Mouse (Mus musculus): ENCODE measurements around the gene Smyd3.
"Not testable (repeated sequence)": the region's sequence is repeated elsewhere in the genome, so short reads cannot be mapped to it uniquely, and the experiment has no call there.

The Smyd3 gene

DNA sequence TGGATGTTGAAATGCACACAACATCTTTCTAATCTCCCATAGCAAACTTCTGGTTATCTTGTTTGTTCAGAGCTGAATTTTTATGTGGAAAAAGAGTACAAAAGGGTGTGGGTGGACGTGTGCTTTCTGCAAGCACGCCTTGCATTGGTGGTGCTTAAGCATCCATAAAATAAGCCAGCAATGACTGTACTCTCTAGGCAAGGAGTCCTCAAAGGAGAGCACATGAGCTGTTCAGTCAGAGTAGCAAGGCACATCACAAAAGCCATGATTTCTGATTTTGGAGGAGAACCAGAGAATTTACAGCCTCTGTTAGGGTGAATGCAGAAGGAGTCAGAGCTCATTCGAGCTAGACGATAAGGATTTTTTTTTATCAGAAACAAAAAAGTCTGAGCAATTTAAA lies 343.6 kb downstream of the Smyd3 start:
- no peak for DNase-seq (ENCODE audit: low read depth, low spot score)

DNA sequence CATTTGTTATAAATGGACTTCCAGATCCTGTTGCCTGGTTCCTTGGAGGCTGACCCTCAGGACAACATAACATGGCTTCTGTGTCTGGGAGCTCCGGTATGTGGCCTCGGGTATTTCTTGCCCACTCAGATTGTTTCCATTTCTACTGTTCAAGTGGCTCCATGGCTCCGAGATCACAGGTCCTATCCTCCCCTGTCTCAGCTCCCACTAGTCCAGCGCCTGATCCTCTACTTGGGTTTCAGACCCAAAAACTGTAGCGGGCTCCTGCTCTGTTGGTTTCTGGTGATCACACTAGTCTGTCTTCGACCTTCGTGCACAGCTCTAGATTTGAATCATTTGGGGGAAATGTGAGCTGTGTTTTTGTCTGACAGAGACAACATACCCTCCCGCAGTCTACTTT lies 347.3 kb downstream of the Smyd3 start:
- DNase-seq (ENCODE audit: low read depth, low spot score): no peak

DNA sequence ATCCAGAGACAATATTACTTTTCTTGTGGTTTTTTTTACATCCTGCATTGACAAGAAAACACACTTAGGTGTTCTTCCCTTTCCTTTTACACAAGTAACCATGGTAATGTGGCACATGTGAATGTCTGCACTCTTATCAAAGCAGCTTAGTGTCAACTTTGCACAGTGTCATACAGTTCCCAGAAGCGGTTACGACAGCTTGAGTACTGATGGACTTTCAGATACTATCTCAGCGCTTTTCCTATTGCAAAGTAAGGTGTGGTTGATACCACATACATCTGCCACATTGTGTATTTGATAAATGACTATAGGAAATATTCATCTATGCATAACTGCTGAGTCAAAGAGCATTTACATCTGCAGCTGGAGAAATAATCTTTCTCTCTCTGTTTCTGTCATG lies 348.1 kb downstream of the Smyd3 start:
- no peak for DNase-seq (ENCODE audit: low read depth, low spot score)

DNA sequence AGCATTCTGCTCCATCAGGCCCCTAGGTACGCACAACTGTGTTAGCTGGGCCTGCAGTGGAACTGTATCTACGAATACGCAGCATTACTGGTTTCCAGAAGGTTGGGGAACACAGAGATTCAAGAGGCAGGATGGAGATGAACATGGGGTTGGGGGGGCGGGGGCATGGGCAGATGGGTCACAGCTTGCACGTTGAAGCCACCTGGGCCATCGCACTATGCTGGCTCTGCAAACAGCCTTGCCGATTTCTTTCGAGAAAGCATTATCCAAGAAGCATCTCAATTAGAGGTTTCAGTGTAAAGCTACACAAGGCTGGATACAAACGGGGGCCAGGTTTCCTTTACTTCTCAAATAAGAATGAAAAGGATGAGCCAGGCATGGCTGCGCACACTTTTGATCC lies 348.7 kb downstream of the Smyd3 start:
- DNase-seq (ENCODE audit: low read depth, low spot score): no peak

DNA sequence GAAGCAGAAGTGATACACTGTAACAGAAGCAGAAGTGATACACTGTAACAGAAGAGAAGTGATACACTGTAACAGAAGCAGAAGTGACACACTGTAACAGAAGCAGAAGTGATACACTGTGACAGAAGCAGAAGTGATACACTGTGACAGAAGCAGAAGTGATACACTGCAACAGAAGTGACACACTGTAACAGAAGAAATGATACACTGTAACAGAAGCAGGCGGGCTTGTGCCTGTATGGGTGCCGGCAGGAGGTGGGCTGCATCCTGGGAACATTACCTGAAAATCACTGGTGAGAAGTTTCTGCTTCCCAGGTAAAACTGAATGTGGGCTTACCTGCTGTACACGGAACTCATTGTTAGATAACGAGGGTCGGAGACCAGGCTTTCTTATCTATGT lies 353.6 kb downstream of the Smyd3 start:
- not testable (repeated sequence) for DNase-seq (ENCODE audit: low read depth, low spot score)

DNA sequence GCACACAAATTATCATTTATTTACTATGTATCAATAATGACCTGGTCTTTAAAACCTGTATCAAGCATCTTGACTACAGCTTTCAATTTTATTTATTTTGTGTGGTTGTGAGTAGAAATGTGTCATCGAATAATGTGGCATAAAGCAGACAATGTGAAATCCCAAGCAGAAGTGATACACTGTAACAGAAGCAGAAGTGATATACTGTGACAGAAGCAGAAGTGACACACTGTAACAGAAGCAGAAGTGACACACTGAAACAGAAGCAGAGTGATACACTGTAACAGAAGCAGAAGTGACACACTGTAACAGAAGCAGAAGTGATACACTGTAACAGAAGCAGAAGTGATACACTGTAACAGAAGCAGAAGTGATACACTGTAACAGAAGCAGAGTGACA lies 355.1 kb downstream of the Smyd3 start:
- not testable (repeated sequence) for DNase-seq (ENCODE audit: low read depth, low spot score)

DNA sequence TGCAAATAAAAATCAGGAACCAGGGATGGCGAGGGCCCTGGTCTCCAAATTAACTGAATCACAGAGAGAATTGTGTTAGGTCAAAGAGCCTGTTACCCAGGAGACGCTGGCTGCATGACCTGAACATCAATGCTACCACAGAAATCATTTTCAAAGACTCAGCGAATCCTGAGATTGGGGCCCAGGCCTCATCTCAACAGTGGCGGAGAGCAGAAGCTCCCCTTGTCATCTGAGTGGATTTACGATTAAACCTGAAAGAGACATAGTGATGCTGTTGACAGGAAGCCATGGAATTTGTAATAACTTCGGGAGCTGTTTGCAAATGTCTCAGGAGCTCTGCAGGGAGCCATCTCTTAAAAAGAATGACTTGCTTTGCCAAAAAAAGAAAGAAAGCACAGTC lies 355.9 kb downstream of the Smyd3 start:
- no peak for DNase-seq (ENCODE audit: low read depth, low spot score)

DNA sequence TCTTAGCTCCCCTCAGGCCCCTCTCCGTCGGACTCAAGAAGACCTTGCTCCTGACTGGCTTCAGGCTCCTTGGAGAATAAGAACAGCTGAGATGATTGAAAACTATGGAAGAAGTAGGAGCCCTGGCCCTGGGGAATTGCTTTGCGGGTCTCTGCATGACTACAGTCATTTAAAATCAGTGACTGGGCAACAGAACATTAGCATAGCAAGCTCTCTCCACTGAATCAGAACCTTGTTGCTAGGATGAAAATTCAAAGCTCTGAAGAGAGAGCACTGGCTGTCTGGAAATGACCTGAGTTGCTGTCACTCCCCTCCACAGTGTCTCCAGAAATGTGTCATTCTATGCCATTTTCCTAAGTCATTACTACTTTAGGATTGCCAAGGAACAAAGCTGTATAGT lies 357.1 kb downstream of the Smyd3 start:
- DNase-seq (ENCODE audit: low read depth, low spot score): no peak

DNA sequence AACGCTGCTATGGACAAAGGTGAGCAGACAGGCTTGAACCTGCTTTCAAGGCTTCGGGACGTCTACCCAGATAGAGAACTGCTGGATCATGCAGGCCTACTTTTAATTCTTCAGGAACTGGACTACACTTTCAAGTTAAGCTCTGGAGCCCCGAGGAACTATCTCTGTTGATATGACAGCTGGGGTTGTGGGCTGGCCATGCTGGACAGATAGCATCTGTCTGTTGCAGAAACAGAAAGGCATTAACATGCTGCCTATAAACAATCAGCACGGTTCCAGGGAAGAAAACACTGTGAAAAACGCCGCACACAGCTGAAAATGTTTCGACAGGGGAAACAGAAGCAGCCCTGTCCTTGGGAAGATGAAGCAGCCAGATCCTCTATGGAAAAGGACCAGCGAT lies 365.5 kb downstream of the Smyd3 start:
- no peak for DNase-seq (ENCODE audit: low read depth, low spot score)

DNA sequence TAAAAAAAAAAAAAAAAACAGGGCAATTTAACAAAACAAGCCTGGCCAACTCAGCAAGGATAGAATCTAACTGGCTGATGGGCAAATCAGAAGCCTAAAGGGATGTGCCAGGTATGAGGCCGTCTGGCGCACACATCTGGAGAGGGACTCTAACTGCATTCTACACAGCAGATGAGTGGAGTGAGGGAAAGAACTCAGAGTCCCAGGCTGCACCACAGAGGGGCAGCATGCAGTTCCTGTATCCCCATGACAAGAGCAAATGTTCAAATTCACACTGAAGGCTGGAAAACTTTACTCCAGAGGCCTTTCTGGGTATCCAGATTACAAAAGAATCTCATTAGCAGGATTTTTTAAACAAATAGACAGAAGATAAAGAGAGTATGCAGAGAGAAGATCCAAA lies 366.6 kb downstream of the Smyd3 start:
- DNase-seq (ENCODE audit: low read depth, low spot score): no peak

DNA sequence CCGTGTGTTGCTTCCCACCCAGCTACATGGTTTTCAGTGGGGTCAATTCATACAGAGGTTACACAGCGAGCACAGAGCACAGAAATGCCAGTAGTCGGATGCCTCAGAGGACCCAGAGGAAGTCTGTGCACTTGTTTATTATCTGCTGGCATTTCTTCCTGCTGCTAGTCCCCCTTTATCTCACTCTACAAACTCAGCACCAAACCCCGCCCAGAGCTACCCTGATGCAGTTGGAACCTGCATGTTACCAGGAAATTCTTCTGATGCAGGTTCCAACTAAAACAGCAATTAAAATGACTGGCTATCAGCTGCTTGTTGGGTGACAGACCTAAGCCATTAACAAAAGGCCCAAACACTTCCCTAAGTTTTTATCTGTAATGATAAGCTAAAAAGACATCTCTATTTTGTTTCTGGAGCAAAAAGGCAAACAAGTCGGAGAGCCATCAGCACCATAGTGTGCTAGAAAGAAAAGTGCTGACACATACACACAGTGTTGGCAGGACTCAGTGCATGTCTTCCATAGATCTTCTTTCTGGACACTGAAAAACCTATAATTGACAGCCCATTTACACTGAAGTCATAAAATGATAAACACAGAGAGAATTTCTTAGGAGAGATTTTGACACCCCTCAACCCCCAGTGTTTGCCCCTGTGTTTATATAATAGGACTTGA lies 368.2 kb downstream of the Smyd3 start:
- DNase-seq (ENCODE audit: low read depth, low spot score): no peak

DNA sequence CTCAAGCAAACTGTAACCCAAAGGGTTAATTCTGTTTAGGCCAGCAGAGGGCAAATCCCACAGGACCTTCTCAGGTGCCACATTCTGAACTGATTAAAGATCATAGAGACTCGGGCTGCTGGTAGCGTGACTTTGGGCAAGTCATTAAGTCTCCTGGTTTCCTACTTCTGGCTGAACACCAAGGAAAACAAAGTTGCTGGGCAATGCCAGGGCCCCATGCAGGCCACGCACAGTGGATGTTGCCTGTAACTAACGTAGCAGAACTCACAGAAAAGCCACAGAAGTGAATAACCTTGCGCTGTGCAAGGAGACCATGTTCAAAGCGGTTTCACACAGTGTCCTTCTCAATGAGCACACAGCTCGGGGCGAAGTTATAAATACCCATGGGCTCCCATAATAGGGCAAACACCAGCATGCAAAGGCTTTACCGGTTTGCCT lies 371.1 kb downstream of the Smyd3 start:
- no peak for DNase-seq (ENCODE audit: low read depth, low spot score)

DNA sequence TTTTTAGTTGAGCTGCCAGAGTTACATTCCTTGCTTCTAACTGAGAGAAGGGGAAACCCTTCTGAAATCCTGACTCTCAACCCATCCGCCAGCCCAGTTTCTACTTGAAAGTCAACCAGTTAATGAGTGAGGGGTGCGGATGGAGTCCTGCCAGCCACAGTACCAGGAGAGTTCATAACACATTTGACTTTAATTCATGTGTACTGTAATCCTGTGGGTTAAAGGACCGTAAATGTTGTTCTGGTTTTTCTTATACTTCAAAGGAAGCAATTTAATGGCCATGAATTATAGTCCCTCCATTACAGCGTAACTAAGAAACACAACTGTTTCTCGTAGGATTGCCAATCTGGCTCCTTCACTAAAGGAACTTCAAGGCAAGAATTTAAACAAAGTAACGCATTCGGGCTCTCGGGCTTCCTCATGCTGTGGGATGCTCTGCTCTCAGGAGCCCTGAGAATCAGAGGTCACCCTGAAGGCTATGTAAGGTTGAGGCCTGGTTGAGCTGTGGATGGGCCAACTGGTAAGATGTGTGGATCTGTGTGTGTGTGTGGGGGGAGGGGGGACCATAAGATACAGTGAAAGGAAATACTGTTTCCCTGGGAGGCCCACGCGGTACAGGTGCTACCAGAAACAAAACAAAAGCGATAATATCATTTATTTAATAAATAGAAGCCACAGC lies 374.5 kb downstream of the Smyd3 start:
- no peak for DNase-seq (ENCODE audit: low read depth, low spot score)

DNA sequence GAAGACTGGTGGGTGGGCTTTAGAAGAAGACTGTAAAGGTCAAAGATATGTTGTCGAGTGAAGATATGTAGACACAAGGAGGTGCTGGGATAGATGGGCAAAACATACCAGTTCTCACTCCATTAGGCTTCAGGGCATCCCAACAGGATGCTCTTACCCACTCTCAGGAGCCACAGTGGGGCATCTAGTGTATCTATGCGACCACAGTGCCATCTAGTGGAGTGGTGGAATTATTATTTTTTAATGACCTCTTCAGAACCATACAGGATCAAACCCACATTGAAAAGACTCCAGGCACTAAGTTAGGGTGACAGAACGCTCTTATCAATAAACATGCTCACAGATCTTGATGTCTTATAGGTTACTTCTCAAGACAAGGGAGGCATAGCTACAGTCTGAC lies 375.7 kb downstream of the Smyd3 start:
- DNase-seq (ENCODE audit: low read depth, low spot score): peak; percentile 19

DNA sequence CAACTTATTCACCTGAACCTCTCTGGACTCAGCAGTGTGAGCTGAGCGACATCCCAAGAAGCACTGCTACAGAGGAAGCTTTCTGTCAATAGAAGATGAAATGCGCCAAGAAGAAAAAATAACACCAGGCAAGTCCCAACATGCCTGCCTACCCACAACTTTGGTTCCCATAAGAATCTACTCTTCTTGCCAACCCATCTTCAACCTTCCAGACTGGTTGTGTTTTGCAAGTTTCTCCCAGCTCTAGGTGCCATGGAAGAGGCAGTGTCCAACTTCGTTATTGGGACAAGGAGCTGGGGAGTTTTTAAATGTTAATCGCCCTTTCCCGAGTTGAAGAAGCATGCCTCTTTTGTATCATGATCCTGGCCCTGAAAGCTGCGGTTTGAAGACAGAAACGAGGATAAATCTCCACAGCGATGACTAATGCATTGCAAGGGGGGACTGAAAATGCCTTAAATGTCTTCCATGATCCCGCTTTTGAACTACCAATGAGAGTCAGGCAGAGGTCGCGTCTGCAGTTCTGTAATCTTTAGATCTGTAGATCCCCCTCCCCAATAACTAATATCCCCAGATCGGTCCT lies 376.7 kb downstream of the Smyd3 start:
- no peak for DNase-seq (ENCODE audit: low read depth, low spot score)

DNA sequence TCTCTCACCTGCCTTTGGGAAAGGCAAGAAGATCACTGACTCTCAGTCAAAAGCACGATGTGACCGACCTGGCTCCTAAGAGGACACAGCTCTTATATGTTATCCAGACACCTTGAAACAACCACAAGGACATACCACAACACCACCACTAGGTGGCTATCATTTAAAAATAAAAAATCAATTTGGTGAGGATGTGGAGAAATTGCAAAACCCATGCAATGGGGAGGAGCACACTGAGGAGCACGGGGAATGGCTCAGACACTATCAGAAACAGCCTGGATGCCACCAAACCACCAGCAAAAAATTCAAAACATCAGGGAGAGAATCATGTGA lies 380.7 kb downstream of the Smyd3 start:
- no peak for DNase-seq (ENCODE audit: low read depth, low spot score)

DNA sequence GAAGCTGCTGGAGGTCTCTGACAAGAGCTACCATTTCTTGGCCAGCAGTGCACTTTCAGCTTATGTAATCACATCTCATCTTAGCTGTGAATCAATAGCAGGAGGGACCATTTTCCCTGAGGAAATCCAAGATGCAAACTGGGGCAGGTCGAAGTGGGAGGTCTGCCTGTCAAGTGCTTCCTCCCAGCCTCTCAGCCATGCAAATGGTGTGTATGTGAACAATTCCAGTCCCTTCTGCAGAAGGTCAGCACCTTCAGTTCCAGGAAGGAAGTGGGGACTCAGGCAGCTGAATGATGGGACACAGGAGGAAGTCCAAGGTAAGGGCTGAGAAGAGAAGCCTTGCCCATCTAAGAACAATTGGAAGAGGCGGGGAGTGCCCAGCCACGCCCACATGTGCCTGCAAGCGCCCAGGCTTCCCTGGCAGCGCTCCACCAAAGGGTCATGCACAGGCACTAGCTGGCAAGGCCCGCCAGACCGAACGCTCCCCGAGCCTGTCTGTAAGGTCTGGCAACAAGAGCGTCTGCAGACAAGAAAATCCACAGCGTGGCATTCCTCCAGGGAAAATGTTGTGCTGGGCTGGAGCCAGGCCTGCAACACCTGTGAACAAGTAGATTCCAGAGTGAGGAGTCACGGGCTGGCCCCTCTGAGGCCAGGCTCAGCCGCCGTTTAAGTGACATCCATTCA lies 381.2 kb downstream of the Smyd3 start:
- DNase-seq (ENCODE audit: low read depth, low spot score): peak; percentile 3

DNA sequence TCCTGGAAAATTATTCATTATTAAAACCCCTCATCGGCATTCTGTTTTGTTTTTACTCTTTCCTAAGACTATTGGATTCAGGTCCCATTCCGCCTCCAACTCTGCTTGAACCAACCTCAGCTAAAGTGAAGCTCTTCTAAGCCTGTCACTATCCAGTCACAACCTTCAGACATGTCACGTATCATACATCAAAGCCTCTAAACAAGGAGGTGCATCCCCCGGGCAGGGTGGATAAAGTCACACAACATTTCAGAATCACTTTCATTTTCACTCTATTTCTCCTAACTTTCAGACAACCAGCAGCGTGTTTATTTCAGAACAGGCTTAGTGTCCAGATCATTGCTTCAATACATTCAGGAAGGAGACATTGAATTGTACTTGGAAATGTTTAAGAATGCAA lies 387.8 kb downstream of the Smyd3 start:
- no peak for DNase-seq (ENCODE audit: low read depth, low spot score)

DNA sequence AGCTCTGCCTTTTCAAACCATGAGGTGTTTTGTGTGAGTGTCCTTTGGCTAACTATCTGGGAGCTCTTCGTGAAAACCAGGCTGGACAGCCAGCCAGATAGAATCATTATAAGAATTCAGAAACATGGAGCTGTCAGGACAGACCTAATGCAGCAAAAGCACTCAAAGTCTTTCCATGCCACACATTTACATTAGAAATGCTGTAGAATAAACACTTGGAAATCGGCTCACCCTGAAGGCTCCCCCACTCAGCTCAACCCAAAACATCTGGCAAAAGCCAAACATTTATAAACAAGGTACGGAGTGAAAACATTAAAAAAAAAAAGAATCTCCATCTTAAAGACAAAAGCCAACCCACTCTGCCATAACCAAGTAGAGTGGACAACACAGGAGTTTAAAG lies 391.6 kb downstream of the Smyd3 start:
- DNase-seq (ENCODE audit: low read depth, low spot score): no peak

DNA sequence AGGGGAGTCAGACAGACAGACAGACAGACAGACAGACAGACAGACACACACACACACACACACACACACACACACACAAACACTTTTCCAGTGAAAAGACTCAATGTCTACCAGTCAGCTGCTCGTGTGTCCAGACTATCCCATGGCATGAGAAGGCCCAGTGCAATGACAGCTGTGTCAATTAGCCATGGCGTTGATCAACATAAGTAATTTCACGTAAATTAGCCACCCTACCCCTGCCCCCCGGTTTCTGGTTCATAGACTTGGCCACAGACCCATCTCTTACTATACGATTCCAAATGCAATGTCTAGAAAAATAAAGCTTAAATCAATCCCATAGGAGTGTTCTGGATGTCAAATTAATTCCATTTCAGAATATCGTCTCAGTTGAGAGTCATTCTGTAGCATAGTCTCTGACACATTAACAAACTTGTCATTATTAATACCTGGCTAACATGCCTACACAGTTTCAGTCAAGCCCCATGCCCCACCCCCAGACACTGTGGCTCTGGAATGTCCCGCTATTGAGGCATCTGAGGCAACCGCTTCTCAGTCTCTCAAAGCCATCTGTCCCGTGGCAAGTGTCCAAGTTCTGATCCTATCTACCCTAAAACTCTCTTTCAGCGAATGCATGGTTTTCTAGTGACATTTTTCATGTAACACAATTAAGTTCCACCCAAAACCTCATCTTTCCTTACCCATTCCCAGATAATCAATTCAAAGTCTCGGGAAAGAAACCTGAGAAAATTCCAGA lies 395.2 kb downstream of the Smyd3 start:
- no peak for DNase-seq (ENCODE audit: low read depth, low spot score)

DNA sequence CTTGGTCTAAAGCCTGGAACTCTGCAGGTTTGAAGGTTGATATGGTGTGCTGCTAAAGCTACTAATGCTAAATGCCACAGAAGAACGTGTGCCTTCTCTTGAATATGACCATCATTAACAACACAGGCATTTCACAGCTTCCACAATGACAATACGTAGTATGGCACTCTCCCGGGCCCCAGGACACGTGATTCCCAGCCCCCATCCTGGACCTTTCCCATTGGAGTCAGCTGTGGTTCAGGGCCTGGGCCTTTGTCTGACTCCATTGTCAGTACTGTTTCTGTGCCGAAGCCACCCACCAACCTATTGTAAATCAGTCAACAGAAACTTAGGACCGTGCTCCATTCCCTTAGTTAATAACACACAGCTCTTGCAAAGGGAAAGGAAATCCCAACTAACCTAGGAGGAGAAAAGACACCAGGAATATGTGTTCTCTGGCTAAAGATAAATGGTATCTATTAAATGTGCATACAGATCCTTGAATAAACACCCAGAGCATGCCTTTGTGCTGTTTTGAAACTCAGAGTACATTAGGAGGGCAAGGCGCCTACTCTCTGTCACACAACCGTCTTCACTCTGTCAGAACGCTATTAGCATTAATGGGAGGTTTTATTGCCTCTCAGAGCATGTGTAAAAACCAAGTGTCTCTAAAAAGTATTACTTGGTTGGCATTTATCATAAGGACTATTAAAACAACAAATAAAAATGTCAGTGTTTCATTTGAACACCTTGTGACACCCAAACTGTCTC lies 397.4 kb downstream of the Smyd3 start:
- DNase-seq (ENCODE audit: low read depth, low spot score): no peak

Measured in skeletal muscle tissue, adult 2 months (tissue).